Comparison of ENCODE assay signal across 12 mouse cellular contexts in genomic region chr11:75280066-75280410, GRCm38 (mm10).
DNase-seq lines count a peak whose midpoint lies in the region; ATAC-seq lines count a peak whose summit lies in the region.
"Had no signal": no experiment of that assay in that cellular context is flagged by ENCODE, and none has a peak within 500 bp of the region (broad histone marks: within the 10 kb centered on the region; RNA-seq: fewer than 3 reads in every experiment).

No protein-coding gene starts in this region.

- peaks cover 60% of the 10 kb centered on the region for H3K4me1 ChIP-seq in heart, embryonic 13.5 days
- peaks cover 44% of the 10 kb centered on the region for H3K4me1 ChIP-seq in neural tube, embryonic 12.5 days
- peaks cover 37% of the 10 kb centered on the region for H3K4me1 ChIP-seq in limb, embryonic 11.5 days (ENCODE audit: control insufficient read depth, insufficient read depth, low read length)

- no peak overlapping the region for H3K4me2 ChIP-seq in heart, embryonic 13.5 days
- H3K4me2 ChIP-seq in neural tube, embryonic 12.5 days (replicated peaks) = peak overlapping the region; percentile 53; the same call in 1 of the 2 replicates
- H3K4me2 ChIP-seq in limb, embryonic 11.5 days (ENCODE audit: low read depth, severe bottlenecking) = 0 out of 2 replicates have a peak overlapping the region, but pooled peaks have one; percentile 38

- no peaks in the 10 kb centered on the region for H3K9me3 ChIP-seq in heart, embryonic 13.5 days
- H3K9me3 ChIP-seq in neural tube, embryonic 12.5 days = no peaks in the 10 kb centered on the region
- no peaks in the 10 kb centered on the region for H3K9me3 ChIP-seq in limb, embryonic 11.5 days (ENCODE audit: control insufficient read depth, low read length)
- H3K9me3 ChIP-seq: stomach, embryonic 15.5 days had no signal

- no peak for DNase-seq in heart, postnatal 10 days
- no peak for DNase-seq in neural tube, embryonic 10.5 days (ENCODE audit: extremely low spot score, low spot score)
- DNase-seq in limb, embryonic 11.5 days (ENCODE audit: low spot score) = no peak
- peak; percentile 58 for DNase-seq in thymus, postnatal 0 days (ENCODE audit: low spot score)
- DNase-seq in gastrocnemius, postnatal 25 days = no peak
- DNase-seq: embryo, embryonic 11 days; gastrocnemius, postnatal 14 days; kidney, adult 9 months; lung, embryonic 14.5 days had no signal

- WGBS in heart, embryonic 13.5 days = 37% methylated on average over 5 of the region's 5 CpGs
- WGBS in neural tube, embryonic 12.5 days = 68% methylated on average over 5 of the region's 5 CpGs
- WGBS in limb, embryonic 11.5 days = 56% methylated on average over 5 of the region's 5 CpGs

- peaks cover 29% of the 10 kb centered on the region for H3K27me3 ChIP-seq in heart, embryonic 13.5 days (replicated peaks)
- peaks cover 43% of the 10 kb centered on the region for H3K27me3 ChIP-seq in neural tube, embryonic 12.5 days (replicated peaks)
- H3K27me3 ChIP-seq in limb, embryonic 11.5 days (ENCODE audit: control insufficient read depth, insufficient read depth, low read length) = peaks cover 20% of the 10 kb centered on the region; the same call in 1 of the 2 replicates

- no peak overlapping the region for H3K4me3 ChIP-seq in heart, embryonic 13.5 days
- H3K4me3 ChIP-seq in neural tube, embryonic 12.5 days = no peak overlapping the region
- no peak overlapping the region for H3K4me3 ChIP-seq in limb, embryonic 11.5 days (ENCODE audit: low read depth, low read length)

- ATAC-seq in heart, embryonic 13.5 days (ENCODE audit: extremely low read depth, insufficient number of reproducible peaks, low FRiP score, low TSS enrichment) = no peak
- no peak for ATAC-seq in neural tube, embryonic 12.5 days (ENCODE audit: low FRiP score, low read depth)
- no peak for ATAC-seq in limb, embryonic 11.5 days (ENCODE audit: insufficient number of reproducible peaks, low FRiP score, low TSS enrichment, low read depth)

- no peak overlapping the region for H3K9ac ChIP-seq in heart, embryonic 13.5 days
- H3K9ac ChIP-seq in neural tube, embryonic 12.5 days = no peak overlapping the region
- H3K9ac ChIP-seq in limb, embryonic 11.5 days (ENCODE audit: low read length) = 0 out of 2 replicates have a peak overlapping the region, but pooled peaks have one; percentile 8
- H3K9ac ChIP-seq: stomach, embryonic 15.5 days had no signal

- H3K27ac ChIP-seq in heart, embryonic 13.5 days (replicated peaks) = peak overlapping the region; percentile 63
- no peak overlapping the region for H3K27ac ChIP-seq in neural tube, embryonic 12.5 days
- no peak overlapping the region for H3K27ac ChIP-seq in limb, embryonic 11.5 days (replicated peaks; ENCODE audit: low read depth, low read length)
- H3K27ac ChIP-seq: stomach, embryonic 15.5 days had no signal

- H3K36me3 ChIP-seq in heart, embryonic 13.5 days = no peaks in the 10 kb centered on the region
- no peaks in the 10 kb centered on the region for H3K36me3 ChIP-seq in neural tube, embryonic 12.5 days
- no peaks in the 10 kb centered on the region for H3K36me3 ChIP-seq in limb, embryonic 11.5 days (ENCODE audit: control insufficient read depth, insufficient read depth, low read length)
- H3K36me3 ChIP-seq: stomach, embryonic 15.5 days had no signal

- intact Hi-C loops in heart, postnatal 10 days (cut with DNase I) = no loop called here
